Mouse (Mus musculus) heart, postnatal 14 days (tissue): ENCODE data around the gene Ctnna3. TPM values are rescaled to one million over a fixed set of nuclear protein-coding genes. Genes with fewer than 3 reads are reported as not detected.

Experiments used
- DNase-seq, 2 experiments: peaks; one replicate each; pipeline ENCODE4 v3.0.0; 2021 to 2022
- intact Hi-C: fragments of 180-260 bp; cut with DNase I; formaldehyde crosslinking; loops from one replicate; pipeline ENCODE4 v1.15.1; 2025
- total RNA-seq, 2 experiments: library from RNA; stranded (reverse); gene quantifications; 2 replicates each; pipeline ENCODE4 v1.2.3; 2021

Ctnna3 gene
- total RNA-seq, 2 experiments from 2014 or later, result 65.4 to 65.5 TPM

DNA sequence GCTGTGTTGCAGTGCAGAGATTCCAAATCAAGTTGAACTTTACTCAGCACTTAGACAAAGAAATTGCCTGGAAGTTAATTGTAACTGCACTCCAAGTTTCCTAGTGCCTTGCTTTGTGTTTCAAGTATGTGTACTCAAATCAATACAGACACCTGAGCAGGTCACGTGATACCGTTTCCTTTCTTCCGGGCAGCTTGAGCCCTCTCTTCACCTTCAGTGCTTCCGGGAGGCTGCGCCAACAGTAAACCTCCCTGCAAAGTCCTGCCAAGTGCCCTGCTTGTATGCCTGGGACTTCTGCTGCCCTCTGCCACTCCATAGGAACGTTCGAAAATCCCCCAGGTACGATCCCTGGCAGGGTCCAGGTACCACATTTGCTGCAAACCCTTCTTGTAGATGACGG, 223.0 kb downstream of the Ctnna3 start:
- intact Hi-C loops, result no loop called here

DNA sequence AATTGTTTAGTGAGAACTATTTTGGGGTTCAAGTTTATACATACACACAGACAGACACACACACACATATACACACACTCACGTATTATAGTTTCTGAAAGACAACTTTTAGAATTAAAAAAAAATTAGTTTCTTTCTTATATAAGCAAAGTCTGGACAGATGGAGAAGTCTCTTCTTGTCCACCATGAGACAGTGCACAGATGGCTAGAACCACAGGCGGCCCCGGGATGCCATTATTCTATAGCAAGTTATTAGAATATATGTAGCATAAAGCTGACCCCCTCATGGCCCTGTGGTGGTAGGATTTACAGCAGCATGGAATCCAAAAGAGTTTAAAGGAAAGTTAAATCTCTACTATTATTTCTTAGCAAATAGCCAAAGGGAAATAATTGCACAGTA, 223.7 kb downstream of the Ctnna3 start:
- no peak for DNase-seq
- intact Hi-C loops, result no loop called here

More for the DNA sequence above, 223.0 kb downstream of the Ctnna3 start:
- no peak for DNase-seq

DNA sequence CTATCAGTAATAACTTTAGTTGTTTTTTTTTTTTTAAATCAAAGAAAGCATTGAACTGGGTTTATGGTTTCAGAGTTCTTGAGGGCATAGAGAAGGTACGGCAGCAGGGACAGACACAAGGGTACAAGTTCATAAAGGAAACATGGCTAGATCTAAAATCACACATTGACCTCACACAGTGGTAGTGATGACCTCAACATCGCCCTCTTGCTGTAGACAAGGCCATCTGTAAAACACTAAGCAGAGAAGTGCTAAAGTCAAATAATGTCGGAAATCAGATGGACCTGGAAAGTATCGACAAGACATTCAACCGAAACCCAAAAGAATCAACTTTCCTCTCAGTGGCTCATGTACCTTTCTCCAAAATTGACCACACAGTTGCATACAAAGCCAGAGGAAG, 224.7 kb downstream of the Ctnna3 start:
- DNase-seq, result no peak
- intact Hi-C loops, result no loop called here

DNA sequence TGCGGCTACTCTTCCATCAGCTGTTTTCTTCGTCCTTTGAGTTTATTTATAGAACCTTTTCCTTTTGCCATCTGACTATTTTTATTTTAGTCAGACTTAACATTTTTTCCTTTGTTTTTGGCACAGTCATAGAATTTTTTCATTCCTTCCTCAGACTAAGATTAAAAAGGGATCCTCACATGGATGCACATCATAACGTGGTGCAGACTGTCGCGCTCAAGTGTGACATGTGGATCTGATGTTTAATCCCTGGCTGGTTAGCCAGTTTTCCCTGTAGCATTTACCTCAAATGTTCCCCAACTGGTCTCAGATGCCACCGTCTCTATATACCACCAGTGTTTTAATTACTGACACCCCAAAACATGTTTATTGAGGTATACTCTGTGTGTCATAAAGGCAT, 246.4 kb downstream of the Ctnna3 start:
- no peak for DNase-seq
- intact Hi-C loops, result no loop called here

DNA sequence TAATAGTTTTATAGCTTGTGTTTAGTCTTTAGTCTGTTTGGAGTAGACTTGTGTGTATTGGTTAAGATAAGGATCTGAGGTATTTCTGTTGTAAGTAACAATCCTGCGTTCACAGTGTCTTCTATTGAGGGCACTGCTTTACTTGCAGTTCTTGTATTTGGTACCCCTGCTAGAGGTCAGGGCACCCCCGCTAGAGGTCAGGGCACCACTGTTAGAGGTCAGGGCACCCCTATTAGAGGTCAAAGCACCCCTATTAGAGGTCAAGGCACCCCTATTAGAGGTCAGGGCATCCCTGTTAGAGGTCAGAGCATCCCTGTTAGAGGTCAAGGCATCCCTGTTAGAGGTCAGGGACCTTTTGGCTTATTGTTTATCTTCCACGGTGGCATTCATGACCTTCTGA, 259.3 kb downstream of the Ctnna3 start:
- no peak for DNase-seq

DNA sequence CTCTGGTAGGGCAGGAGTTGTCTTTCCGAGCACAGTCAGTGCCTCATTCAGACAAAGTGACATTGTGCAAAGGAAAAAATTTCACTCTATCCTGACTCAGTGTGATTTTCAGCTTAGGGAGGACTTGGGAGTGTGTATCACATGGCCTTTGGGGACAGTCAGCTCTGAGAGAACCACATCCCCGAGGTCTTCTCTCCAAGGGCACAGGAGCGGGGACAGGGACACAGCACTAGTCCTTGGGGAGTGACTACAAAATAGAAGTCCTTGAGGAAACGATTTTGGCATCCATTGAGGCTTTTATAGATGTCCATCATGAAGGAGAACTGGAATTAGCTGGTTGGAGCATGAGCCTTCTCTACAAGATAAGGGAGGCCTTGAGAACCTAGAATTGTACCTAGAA, 259.8 kb downstream of the Ctnna3 start:
- no peak for DNase-seq
- intact Hi-C loops, result loop anchor here (5.0 kb wide), 1 partner anchor 107 kb away; no protein-coding TSS in a partner anchor

More for the DNA sequence above, 259.3 kb downstream of the Ctnna3 start:
- intact Hi-C loops, result no loop called here

DNA sequence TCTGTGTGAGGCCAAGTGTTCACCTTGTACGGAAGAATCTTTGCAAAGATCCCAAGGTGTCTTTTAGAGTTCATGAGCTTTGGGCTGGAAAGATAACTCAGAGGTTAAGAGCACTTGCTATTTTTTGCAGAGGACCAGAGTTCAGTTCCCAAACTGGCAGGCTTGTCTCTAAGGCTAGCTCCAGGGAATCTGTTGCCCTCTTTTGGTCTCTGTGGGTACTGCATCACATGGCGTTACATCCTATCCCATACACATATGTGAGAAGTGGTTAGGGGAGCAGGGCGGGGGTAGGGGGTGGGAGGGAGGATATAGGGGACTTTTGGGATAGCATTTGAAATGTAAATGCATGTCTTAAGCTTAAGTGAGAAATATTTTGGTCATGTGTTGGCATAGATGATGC, 262.1 kb downstream of the Ctnna3 start:
- intact Hi-C loops, result loop anchor here (5.0 kb wide), 1 partner anchor 110 kb away; no protein-coding TSS in a partner anchor

DNA sequence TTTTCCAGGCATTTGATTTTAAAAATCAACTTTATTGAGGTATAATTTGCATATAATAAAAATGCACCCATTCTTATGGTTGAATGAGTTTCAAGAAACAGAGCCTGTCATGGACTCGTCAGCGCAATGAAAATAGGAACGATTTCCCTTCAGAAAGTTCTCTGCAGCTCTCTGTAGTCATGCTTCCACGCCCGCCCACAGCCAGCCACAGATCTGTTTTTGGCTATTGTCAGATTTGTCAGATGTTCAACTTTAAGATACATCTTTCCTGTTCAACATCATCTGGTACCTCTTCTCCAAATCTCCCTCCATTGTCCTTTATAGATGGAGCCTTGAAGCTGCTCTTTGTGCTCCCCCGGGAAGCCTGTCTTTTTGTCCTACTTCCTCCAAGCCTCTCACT, 280.3 kb downstream of the Ctnna3 start:
- intact Hi-C loops, result no loop called here
- DNase-seq, result no peak

More for the DNA sequence above, 262.1 kb downstream of the Ctnna3 start:
- DNase-seq, result peak; percentile 7 to 29

DNA sequence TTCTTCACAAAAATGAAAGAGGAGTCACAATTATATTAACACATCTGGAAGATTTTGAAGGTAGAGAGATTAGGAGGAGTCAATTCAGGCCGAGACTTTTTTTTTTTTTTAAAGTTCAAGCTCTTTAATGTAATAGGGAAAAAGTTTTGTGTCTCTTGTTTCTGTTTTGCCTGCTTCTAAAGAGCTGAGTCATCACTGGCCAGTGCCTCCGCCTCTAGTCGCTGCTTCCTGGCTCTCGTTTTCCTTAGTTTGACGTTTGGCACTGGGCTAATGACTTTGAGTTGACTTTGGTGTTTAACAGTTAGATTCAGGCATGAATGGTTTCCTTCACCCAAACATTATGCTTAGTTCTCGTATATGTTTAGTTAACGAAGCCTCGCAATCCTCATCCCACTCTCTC, 282.6 kb downstream of the Ctnna3 start:
- DNase-seq, result no peak
- intact Hi-C loops, result no loop called here

DNA sequence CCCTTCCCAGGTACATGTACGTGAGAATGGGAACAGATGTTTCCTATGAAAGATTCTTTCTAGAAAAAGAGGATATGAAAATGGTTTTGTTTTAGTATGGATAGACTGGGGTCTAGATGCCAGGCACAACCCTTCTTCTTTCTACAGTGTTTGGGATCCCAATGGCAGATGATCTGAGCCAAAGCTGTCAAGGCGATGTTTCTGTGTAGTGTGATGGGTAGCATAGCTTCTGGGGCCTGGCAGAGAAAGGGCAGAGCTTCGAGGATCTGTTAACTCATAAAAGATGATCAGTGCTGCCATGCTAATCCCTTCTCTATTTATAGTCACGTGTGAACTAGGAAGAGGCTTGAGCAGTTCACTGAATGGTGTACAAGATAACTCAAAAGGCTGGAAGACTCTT, 284.3 kb downstream of the Ctnna3 start:
- DNase-seq, result no peak
- intact Hi-C loops, result no loop called here

DNA sequence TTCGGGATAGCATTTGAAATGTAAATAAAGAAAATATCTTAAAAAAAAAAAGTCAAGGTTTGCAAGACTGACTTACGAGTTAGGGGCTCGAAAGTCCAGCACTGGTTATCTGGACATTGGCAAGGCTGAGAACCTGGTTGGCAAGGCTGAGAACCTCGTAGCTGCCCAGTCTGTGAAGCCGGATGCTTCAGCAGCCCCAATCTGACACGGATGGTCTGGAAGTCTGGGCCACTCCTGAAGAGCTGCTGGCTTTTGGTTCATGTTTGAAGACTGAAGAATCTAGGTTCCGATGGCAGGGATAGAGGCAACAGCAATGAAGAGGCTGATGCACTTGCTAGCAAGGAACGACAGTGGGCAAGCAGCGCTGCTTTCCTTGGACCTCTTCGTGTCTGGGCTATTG, 339.0 kb downstream of the Ctnna3 start:
- intact Hi-C loops, result no loop called here
- no peak for DNase-seq

DNA sequence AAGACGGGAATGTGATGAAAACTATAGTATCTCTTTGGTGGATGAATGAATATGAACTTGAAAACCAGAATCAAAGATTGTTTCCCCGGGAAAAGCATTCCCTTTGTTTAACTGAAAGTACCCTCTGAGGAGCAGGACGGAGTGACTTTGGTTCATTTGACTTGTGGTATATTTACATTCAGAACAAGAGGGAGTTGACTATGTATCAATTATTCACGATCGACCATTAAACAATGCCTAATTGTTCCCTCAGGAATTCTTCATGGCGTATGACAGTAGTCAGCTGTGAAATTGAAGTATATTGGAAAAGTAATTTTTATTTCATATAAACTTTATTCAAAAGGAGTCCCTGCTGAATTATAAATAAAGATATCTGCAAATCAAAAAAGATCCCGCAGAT, 341.8 kb downstream of the Ctnna3 start:
- no peak for DNase-seq
- intact Hi-C loops, result no loop called here

DNA sequence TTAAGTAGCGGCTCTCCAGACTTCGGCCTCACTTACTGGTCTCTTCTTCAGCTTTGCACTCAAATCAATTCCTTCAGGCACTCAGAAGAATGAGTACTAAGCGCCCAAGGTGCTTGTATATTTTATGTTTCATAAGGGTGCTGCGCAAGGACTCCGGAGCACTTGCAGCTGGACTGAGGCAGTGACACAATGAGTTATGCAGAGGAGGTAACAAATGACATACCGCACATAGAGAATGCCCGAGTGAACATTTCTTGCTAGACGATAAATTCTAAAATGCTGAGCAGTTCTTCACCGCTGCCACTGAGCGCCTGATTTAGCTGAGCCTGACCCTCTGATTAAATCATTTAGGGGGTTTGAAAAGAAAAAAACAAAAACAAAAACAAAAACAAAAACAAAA, 342.2 kb downstream of the Ctnna3 start:
- intact Hi-C loops, result no loop called here
- DNase-seq, result no peak

DNA sequence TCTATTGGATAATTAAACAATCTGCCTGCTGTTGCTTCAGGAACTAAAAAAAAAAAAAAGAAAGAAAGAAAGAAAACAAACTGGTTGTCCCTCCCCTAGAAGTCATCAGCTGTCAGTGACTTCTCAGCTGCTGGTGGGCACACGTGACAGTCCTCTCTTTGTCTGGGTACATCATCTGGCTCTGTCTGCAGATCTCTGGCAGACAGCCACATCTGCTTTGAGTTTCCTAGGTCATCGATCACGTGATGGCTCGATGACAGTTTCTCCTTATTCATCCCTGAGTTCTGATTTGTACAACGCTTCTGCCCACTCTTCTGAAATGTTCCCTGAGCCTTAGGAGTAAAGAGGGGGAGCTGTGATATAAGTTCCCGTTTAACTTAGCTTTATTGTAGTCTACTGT, 352.1 kb downstream of the Ctnna3 start:
- no peak for DNase-seq
- intact Hi-C loops, result no loop called here

DNA sequence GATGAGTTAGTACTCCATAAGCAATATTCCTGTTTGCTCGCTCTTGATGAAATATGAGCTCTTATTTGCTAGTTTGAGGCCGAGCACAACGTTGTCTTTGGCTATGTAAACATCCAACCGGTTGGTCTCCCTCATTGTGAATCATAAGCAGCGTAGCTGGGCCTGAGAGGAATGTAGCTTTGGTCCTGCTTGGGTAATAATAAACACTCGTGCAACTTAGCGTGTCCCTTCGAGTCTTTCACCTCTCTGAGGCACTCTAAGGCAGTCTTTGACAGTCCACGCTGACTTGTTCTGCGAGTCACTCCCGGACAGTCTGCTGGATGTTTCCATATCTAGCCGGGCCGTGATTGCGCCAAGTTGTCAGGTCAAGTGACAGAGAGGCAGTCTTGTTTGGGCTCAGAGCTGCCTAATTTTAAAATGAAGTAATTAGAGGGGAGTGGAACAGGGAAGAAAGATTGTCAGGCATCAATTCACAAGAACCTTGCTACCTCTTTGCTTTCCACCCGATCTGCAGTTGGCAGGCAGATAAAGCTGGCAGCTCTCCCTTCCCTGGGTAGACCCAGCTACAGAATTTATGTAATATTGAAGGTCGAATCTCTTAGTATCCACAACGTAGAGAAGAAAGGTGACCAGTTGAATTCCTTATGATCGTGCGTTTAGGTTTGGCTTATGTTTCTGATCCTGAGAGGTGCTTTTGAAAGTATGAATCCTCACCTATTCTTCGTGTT, 355.1 kb downstream of the Ctnna3 start:
- DNase-seq, result peak in 1 of 2 experiments; percentile 6

DNA sequence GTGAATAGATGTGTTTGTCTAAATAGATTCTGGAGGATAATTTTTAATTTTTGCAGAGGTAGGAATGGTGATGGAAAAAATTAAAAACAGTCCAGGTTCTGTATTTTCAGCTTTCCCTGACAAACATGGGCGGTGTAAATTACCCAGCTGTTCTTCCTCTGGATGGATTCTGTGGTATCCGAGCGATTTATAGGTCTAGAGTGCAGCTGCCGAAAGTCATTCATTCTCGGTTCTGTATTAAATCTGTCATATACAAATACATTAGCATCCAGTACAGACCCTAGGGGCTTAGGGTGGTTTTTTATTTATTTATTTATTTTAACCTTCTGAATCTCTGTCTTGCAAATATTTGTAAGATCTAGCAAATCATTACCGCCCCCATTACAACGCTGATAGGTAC, 356.5 kb downstream of the Ctnna3 start:
- DNase-seq, result no peak
- intact Hi-C loops, result no loop called here

More for the DNA sequence above, 355.1 kb downstream of the Ctnna3 start:
- intact Hi-C loops, result no loop called here

DNA sequence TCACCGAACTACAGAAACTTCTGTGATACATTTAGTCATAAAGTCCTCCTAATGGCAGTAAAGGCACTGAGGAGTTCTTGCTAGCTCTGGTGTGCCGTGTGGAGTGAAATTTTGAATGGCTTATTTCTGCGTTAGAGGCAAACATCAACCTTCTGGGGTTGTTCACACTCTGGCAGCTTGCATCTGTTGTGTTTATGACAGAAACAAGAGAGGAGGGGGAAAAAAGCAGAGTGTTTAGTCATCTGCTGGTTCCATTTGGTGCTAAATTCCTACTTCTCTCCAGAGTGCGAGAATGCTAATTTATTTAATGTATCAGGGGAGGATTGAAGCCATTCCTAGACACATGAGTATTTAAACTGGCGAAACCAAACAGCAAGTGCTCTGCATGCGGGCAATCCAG, 374.0 kb downstream of the Ctnna3 start:
- no peak for DNase-seq
- intact Hi-C loops, result no loop called here

DNA sequence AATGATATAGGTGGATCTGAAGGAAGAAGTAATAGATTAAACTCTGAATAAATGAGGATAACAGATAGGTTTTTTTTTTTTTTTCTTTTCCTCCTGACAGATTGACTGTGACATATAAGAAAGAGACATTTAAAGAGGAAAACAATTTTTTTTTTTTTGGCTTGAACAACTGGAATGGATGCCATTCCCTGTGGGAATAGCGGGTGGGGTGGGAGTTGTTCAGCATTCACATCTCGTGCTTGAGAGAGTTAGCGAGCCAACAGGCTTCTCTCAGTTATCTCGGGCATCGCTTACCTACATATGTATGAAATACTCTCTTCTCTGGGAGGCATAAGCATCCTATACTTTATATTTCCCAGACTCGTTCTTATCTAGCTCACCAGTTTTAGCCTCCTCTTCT, 375.7 kb downstream of the Ctnna3 start:
- no peak for DNase-seq
- intact Hi-C loops, result no loop called here

DNA sequence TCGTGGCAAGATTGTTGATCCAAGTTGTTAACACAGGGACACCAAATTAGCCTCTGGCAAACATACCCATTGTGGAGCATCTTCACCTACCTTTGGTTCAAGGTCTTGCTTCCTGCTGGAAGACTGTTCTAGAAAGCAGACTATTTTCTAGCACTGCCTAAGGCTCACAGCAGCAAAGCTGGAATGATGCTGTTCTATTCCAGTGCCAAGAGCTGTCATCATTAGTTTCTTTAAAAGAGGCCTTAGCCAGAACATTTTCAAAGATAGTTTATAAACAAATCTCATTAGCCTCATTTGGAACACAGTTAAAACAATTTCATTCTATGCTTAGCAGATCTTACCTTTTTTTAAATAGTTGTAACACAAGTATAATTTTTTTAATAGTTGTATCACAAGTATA, 376.4 kb downstream of the Ctnna3 start:
- intact Hi-C loops, result no loop called here
- no peak for DNase-seq

DNA sequence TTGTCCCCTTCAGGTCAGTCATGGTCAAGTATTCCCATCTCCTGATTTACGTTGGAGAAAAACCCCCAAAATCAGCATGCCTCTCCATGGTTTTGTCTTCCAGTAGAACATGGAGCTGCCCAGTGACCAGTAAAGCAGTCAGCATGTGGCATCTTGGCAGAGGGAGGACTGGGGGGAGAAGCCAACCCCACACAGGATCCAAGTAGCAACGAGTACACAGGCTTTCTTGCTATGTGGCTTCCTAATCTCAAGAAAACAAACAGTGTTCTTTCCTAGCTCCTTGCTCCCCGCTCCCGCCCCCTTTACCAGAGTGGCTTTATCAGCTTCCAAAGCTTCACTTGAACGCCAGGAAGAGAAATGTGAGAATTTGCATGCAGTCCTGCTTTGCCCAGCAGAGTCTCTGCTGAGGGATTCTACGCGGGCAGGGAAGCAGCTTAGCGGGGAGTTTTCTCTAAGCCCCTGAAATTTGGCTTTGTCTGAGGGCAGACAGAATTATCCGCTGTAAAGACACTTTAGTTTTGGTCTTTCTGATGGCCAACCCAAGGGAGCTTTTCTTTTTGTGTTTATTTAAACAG, 380.2 kb downstream of the Ctnna3 start:
- intact Hi-C loops, result no loop called here
- DNase-seq, result peak in 1 of 2 experiments; percentile 9

DNA sequence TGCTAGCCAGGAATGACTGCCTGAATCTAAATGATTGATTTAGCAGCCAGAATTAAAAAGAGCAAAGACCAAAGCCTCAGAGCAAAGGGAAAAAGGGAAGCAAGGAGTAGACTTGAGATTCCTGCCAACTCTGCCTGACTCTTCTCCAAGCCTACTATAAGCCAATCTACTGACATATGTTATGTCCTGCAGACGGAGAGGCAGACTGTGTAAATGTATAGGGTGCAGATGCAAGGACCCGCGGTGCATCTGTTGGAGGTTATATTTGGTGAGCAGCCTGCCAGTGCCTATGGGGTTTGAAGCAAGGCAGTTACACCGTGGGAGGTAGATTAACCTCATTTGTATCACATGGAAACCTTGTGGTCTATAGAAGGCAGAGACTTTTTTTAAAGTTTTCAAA, 409.1 kb downstream of the Ctnna3 start:
- DNase-seq, result no peak
- intact Hi-C loops, result no loop called here

DNA sequence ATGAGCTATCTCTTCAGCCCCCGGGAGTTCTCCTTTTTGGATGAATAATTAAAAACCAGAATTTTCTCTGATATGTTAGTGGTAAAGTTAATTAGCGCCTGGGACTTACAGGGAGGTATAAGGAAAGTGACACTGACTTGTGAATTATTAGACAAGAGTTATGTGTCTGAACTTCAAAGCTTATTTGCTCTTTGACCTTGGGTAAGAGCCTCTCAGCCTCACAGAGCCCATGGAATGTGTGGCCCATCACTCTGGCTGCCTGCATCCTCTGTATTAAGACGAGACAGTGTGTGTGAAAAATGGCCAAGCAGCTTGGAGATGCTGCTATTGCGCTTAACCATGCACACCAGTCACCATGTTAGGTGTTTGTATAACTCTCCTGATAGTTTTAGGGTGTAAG, 422.0 kb downstream of the Ctnna3 start:
- intact Hi-C loops, result no loop called here
- DNase-seq, result no peak
